Mouse (Mus musculus) kidney, postnatal 25 days (tissue): ENCODE data around the gene Exo1.
A peak's percentile ranks its signal among the peaks of the same experiment; 100 is the strongest.

Experiments
- DNase-seq, 2 experiments: peaks; one replicate each; pipeline ENCODE4 v3.0.0; 2021; ENCODE audit warnings: mixed read lengths in 2 of 2

Exo1 gene

GRCm38 (mm10) chr1:175880453-175881296, at the start of gene Exo1:
Exo1 (plus strand) TSS chr1:175880581.
- DNase-seq = peak; percentile 89 to 92

- DNase-seq = no peak
Observed at GRCm38 (mm10) chr1:175855515-175855914, 24.9 kb upstream of the Exo1 start.

DNA sequence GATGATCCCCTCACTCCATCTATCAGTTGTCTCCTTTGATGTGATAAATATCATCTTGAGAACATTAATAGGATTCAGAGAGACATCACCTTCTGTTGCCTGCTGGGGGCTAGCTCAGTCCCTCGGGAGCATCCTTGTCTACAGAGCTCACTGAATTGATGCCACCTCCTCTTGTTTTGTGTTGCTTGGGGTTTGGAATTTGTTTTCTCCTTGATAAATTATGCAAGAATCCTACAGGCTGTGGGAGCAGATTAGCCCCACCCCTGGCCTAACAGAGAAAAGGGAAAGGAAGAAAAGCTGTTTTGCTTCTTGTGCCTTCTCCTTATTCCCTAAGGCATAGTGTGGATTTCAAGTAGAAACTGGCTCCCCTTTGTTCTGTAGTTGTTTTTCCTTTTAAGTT, 13.3 kb upstream of the Exo1 start:
- DNase-seq = no peak

- DNase-seq = peak in 1 of 2 experiments; percentile 27
Observed at GRCm38 (mm10) chr1:175867558-175867957, 12.8 kb upstream of the Exo1 start.

DNA sequence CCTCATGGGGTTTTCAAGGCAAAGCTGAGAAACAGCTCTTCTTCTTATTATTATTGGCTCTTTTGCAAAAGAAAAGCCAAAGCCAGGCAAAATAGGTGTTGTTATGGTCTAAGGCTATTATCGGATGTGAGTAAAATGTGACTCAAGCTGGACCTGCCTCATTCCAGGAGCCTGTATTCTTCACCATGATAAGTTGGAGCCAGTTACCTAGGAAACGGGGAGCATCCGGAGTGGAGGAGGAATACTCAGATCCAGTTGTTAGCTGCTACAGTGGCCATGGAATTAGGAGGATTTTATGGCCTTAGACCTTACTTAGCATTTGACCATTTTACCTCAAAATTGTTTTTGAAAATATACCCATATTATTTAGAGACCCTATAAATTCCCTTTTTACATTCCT, 9.7 kb upstream of the Exo1 start:
- DNase-seq = no peak

GRCm38 (mm10) chr1:175872028-175872816, 8.2 kb upstream of the Exo1 start:
- DNase-seq = no peak

DNA sequence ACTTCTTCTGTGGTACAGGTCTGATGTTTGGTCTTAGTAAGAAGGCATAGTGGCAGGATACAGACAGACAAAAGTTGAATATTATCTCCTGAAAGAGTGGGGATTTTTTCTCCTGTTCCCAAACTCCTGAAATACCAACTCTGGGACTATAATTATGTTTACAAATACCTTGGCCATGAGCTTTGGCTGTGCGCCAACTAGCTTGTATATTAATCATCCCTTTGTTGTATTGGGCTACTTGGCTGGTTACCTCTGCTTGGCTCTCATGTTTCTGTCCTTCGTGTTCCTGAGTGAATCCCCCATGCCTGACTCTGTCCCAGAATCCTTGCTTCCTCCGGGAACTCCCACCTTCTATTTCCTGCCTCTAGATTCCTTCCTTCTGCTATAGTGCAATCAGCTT, 3.0 kb downstream of the Exo1 start:
- peak in 1 of 2 experiments; percentile 36 for DNase-seq

DNA sequence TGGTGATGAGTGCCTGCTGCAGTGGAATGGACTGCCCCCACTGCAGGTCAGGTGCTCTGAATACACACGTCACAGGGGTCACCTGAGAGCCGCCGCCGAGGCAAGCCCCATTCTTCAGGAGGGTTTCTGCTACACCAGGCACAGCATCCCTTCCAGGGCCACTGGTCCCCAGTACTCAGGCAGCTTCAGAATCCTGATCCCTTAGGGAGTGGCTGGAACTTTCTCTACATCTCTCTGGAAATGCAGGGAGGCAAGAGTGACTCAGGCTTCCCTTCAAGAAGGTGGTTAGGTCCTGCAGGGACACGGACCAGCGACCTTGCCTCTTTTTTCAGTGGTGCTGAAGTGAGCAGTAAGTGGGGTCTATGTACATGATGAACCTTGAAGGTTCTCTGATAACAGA, 12.9 kb downstream of the Exo1 start:
- no peak for DNase-seq

- no peak for DNase-seq
Observed at GRCm38 (mm10) chr1:175893726-175894125, 13.3 kb downstream of the Exo1 start.

GRCm38 (mm10) chr1:175911207-175911606, 30.8 kb downstream of the Exo1 start:
- DNase-seq = no peak

GRCm38 (mm10) chr1:175912038-175912437, 31.7 kb downstream of the Exo1 start:
- DNase-seq = no peak

DNA sequence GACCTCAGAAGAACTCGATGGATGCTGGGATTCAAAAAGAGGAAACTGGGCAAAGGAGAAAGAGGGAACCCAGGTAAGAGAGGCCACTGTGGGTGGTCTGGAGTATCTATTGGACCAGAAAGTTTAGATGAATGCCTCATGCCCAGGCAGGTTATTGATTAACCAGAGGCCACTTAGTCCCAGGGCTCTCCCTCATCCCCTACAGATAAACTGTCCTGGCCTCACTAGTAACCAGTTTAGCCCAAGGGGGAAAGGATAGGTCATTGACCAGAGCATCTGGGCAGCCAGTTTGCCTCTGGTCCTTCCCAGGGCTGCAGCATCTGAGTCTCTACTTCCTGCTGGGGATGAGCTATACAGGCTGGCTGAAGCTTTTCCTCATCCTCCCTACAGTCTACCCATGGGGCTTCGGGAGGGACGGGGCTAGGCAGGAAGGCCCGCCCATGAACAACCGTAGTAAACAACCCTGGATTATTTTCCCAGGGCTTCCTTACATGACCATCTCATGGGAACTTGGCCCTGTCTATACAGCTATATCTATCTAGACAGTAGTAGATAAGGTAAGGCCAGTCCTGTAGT, 33.4 kb downstream of the Exo1 start:
- DNase-seq = no peak

DNA sequence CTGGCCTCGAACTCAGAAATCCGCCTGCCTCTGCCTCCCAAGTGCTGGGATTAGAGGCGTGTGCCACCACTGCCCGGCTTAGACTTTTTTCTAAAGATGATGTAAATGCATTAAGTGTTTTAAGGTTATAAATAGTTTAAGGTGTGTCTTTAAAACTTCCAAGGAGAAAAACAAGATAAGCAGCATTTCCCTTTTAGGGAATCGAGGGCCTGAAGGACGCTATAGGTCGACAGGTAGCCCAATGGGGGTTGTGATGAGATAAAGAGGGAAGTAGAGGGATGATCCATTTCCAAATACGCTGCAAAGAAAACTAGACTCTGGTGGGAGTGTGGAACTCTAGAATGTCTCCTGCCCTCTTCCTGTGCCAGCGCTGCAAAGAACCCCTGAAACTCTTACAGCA, 39.6 kb downstream of the Exo1 start, which contains the start of gene Gm38100:
TSS of gene Gm38100 (plus strand) at position 301 of the 400 bp plus-strand sequence.
- no peak for DNase-seq

DNA sequence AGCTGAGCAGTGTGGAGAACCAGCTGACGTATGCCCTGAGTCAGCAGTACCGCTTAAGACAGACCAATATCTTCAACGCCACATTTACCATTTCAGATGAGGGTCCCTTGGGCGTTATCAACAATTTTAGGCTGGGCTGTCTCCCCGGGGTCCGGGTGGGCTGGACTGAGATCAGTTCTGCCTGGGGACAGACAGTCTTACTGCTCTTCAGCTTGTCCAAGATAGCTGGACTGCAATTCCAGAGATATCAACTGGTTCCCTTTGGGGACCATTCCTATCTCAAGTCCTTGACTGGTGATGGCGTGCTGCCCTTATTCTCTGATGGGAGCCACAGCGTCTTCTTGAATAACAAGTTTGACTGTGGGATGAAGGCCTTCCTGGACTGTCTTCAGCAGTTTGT, 40.7 kb downstream of the Exo1 start:
- DNase-seq = no peak

GRCm38 (mm10) chr1:175923848-175924787, 43.7 kb downstream of the Exo1 start:
- peak; percentile 57 to 86 for DNase-seq

- no peak for DNase-seq
Observed at GRCm38 (mm10) chr1:175931391-175931790, 51.0 kb downstream of the Exo1 start.

DNA sequence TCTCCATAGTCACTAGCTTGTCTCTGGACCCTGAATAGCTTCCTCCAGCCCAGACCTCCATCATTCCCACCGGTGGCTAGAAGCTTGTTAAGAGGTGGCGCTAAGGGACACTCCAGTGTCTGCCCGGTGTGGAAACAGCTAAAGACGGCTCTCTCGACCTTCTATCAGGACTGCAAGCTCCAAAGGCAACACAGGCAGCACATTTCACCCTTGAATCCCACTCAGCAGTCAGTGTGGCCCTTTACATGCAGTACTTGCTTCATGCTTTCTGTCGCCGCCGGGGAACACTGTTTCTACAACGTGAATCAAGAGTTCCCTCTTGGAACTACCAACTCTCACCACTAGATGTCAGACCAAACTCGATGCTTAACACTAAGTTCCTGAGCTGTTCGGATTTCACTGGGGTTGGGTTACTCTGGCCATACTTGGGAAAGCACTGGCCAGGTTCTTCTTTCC, 55.9 kb downstream of the Exo1 start:
- peak in 1 of 2 experiments; percentile 77 for DNase-seq

DNA sequence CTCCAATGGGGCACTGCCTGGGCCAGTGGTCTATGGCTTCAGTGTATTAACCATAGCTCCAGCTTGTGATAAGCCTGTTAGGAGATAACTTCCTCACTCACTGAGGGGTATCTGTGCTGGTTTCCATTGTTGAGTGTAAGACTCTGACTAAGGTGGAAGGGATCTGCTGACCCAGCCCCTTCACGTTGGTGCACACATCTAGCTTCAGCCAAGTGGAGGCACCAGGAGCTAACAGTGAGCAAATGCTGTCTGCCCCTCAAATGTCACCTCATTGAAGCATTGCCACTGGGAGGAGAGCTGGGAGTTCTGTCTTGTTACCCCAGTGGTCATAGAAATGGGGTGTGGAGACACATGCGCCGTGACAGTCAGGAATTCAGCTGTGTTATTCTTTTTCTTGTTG, 58.4 kb downstream of the Exo1 start:
- no peak for DNase-seq

DNA sequence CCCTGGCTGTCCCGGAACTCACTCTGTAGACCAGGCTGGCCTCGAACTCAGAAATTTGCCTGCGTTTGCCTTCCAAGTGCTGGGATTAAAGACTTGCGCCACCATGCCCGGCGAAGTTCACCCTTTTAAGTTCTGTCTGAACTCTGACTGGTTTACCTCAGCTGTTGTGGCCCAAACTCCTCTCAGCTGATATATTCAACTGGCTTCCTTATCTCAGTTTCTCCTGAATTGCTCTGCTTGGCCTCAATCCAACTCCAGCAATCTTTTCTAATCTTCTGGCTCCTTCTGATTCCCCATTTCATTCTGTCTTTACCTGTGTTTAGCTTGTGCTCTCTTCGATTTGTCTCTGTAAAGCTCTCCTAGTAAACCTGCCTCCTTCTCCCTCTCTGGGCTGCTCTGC, 62.8 kb downstream of the Exo1 start:
- no peak for DNase-seq

GRCm38 (mm10) chr1:175946718-175947315, 66.4 kb downstream of the Exo1 start:
- DNase-seq = no peak

- no peak for DNase-seq
Observed at GRCm38 (mm10) chr1:175950421-175950820, 70.0 kb downstream of the Exo1 start.

GRCm38 (mm10) chr1:175950851-175951250, 70.5 kb downstream of the Exo1 start:
- DNase-seq = no peak
